Mouse (Mus musculus): ENCODE data around the gene Sh3bgrl3.

Gene Sh3bgrl3

DNA sequence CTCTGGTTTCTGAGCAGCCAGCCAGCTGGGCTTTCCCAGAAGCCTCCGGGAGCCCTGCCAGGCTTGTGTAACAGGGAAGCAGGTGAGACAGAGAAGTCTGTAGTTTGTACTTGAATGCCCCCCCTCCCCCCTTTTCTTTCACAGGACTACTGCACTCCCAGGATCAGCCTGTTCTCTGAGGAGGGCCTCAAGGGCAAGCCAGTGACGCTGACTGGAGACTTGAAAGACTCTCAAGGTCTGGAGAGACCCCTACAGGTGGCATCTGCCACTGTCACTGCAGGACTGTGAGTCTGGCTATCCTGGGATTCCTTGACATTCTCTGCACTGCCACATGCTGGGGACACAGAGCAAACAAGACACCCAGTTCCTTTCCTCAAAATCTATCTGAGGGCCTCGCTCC is 49.9 kb downstream of the Sh3bgrl3 start:
- no peak for DNase-seq (ENCODE audit: low spot score)
